In genomic region chr8:78063529-78063928, GRCm38 (mm10) we compare ENCODE assay signal across 8 mouse cellular contexts.
A peak's percentile ranks its signal among the peaks of the same experiment; 100 is the strongest.
DNase-seq lines count a peak whose midpoint lies in the region; ATAC-seq and TF ChIP-seq lines count a peak whose summit lies in the region.

No protein-coding gene starts in this region.

- ATAC-seq in G1E (ENCODE audit: extremely low read depth, insufficient number of reproducible peaks, low FRiP score, poor library complexity, severe bottlenecking), result peak; percentile 54; the same call in 1 of the 2 replicates
- peak; percentile 82 for ATAC-seq in forebrain, embryonic 14.5 days
- ATAC-seq in hindbrain, embryonic 14.5 days (ENCODE audit: low FRiP score), result peak; percentile 85

- H3K27me3 ChIP-seq in G1E (ENCODE audit: insufficient read depth, low read length), result 0 out of 2 replicates have a peak, but pooled peaks cover under 1% of the 10 kb centered on the region
- peaks cover 6% of the 10 kb centered on the region for H3K27me3 ChIP-seq in forebrain, embryonic 14.5 days (replicated peaks; ENCODE audit: control insufficient read depth, insufficient read depth, low read length)
- H3K27me3 ChIP-seq in hindbrain, embryonic 14.5 days (ENCODE audit: control insufficient read depth, insufficient read depth, low read length), result 0 out of 2 replicates have a peak, but pooled peaks cover 6% of the 10 kb centered on the region
- peaks cover 6% of the 10 kb centered on the region; the same call in 1 of the 2 replicates for H3K27me3 ChIP-seq in small intestine, adult 2 months (ENCODE audit: control insufficient read depth, insufficient read depth, low read length)

- peak overlapping the region; percentile 54 for H3K4me2 ChIP-seq in forebrain, embryonic 14.5 days (ENCODE audit: low read length)
- H3K4me2 ChIP-seq in hindbrain, embryonic 14.5 days (replicated peaks), result peak overlapping the region; percentile 66

- TF ChIP-seq POLR2A in small intestine, adult 2 months (IDR thresholded peaks at IDR 0.05; ENCODE audit: low read depth, low read length), result no peak

- DNase-seq in G1E (ENCODE audit: low spot score) (peak; percentile 58), adipocyte (ENCODE audit: low spot score) (no peak)
- DNase-seq in brain, embryonic 18.5 days (ENCODE audit: low read depth, low spot score), result peak; percentile 18
- DNase-seq in forebrain, embryonic 14.5 days (ENCODE audit: low spot score), result peak; percentile 73
- DNase-seq in hindbrain, embryonic 14.5 days (ENCODE audit: low spot score), result peak; percentile 64
- peak; percentile 36 to 74 for DNase-seq in left cerebral cortex, postnatal 10 days (ENCODE audit: extremely low spot score in 1 of 2, low spot score in 2 of 2)
- DNase-seq in lung, postnatal 36 days, result peak; percentile 67

- H3K36me3 ChIP-seq in G1E (replicated peaks), result no peaks in the 10 kb centered on the region
- no peaks in the 10 kb centered on the region for H3K36me3 ChIP-seq in forebrain, embryonic 14.5 days (ENCODE audit: control insufficient read depth, insufficient read depth, low read length)
- no peaks in the 10 kb centered on the region for H3K36me3 ChIP-seq in hindbrain, embryonic 14.5 days (replicated peaks; ENCODE audit: control insufficient read depth, insufficient read depth)
- H3K36me3 ChIP-seq in small intestine, adult 2 months (ENCODE audit: control insufficient read depth, insufficient read depth, low read length), result no peaks in the 10 kb centered on the region

- peak overlapping the region; percentile 22; the same call in 1 of the 2 replicates for H3K9ac ChIP-seq in forebrain, embryonic 14.5 days (ENCODE audit: low read length)
- peak overlapping the region; percentile 44 for H3K9ac ChIP-seq in hindbrain, embryonic 14.5 days

- H3K9me3 ChIP-seq in G1E (replicated peaks), result no peaks in the 10 kb centered on the region
- H3K9me3 ChIP-seq in forebrain, embryonic 14.5 days (replicated peaks; ENCODE audit: control insufficient read depth, low read length), result no peaks in the 10 kb centered on the region
- H3K9me3 ChIP-seq in hindbrain, embryonic 14.5 days (ENCODE audit: control insufficient read depth, low read length), result no peaks in the 10 kb centered on the region

- intact Hi-C loops in left cerebral cortex, postnatal 10 days (cut with DNase I), result loop anchor here (5.0 to 10.0 kb wide), 4 partner anchors 174 to 1234 kb away; no protein-coding TSS in a partner anchor

- WGBS in forebrain, embryonic 14.5 days, result 1% methylated on average over 13 of the region's 13 CpGs
- 3% methylated on average over 13 of the region's 13 CpGs for WGBS in hindbrain, embryonic 14.5 days
- 8% methylated on average over 13 of the region's 13 CpGs for WGBS in small intestine, adult 2 months

- H3K4me3 ChIP-seq in G1E (ENCODE audit: low read depth, low read length), result no peak overlapping the region; the same call in 1 of the 2 replicates
- H3K4me3 ChIP-seq in forebrain, embryonic 14.5 days (ENCODE audit: low read depth, low read length), result peak overlapping the region; percentile 21
- H3K4me3 ChIP-seq in hindbrain, embryonic 14.5 days (replicated peaks; ENCODE audit: low read length), result peak overlapping the region; percentile 26
- no peak overlapping the region for H3K4me3 ChIP-seq in small intestine, adult 2 months (ENCODE audit: low read depth, low read length)

- TF ChIP-seq CTCF in G1E (IDR thresholded peaks at IDR 0.05; ENCODE audit: low read depth, low read length), result no peak
- peak; percentile 40; the same call in 1 of the 2 replicates for TF ChIP-seq CTCF in small intestine, adult 2 months (IDR thresholded peaks at IDR 0.05; ENCODE audit: extremely low read depth, insufficient read length, insufficient replicate concordance, low read depth, low read length)

- peaks cover 45% of the 10 kb centered on the region for H3K4me1 ChIP-seq in G1E (ENCODE audit: insufficient read depth, low read depth, low read length)
- no peaks in the 10 kb centered on the region for H3K4me1 ChIP-seq in forebrain, embryonic 14.5 days (ENCODE audit: control insufficient read depth, insufficient read depth, low read length)
- peaks cover 11% of the 10 kb centered on the region for H3K4me1 ChIP-seq in hindbrain, embryonic 14.5 days (replicated peaks; ENCODE audit: control insufficient read depth, insufficient read depth, low read length)
- H3K4me1 ChIP-seq in small intestine, adult 2 months (ENCODE audit: control insufficient read depth, insufficient read depth, insufficient read length, low read length), result no peaks in the 10 kb centered on the region

- no peak overlapping the region for H3K27ac ChIP-seq in forebrain, embryonic 14.5 days (ENCODE audit: low read depth, low read length)
- no peak overlapping the region for H3K27ac ChIP-seq in hindbrain, embryonic 14.5 days
- no peak overlapping the region for H3K27ac ChIP-seq in small intestine, adult 2 months (ENCODE audit: insufficient read depth, low read depth, low read length)

Comparison
In these comparisons a context has a peak if more than half of its experiments do, and no peak if none do; other contexts are left out.
1. H3K4me3 ChIP-seq: peak in forebrain, embryonic 14.5 days (single experiment) and hindbrain, embryonic 14.5 days (single experiment); none in G1E (single experiment) and small intestine, adult 2 months (single experiment).
2. Peak in every context shown above with its lines, with median percentiles within 50 percentile points of each other: ATAC-seq.